Mouse (Mus musculus): Measurements from ENCODE around the gene Slc9a3r2.
"Not testable (repeated sequence)": the region's sequence is repeated elsewhere in the genome, so short reads cannot be mapped to it uniquely, and the experiment has no call there.

The Slc9a3r2 gene

DNA sequence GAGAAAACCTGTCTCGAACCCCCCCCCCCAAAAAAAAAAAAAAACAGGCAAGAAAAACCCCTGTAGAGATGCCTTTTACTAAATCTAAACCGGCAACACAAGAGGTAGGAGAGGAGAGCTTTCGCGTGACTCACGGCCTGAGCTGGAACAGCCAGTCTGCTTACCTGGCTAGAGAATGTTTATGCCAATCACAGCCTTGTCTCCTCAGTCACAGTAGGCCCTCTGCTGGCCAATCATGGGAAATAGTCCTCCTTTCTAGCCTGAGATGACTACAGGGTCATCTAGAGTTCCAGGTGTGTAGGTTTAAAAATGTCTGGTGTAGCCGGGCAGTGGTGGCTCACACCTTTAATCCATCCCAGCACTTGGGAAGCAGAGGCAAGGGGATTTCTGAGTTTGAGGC lies 17.3 kb upstream of the Slc9a3r2 start:
- peak; percentile 50 to 63 for DNase-seq (ENCODE audit: low read depth in 2 of 2, low spot score in 2 of 2)

DNA sequence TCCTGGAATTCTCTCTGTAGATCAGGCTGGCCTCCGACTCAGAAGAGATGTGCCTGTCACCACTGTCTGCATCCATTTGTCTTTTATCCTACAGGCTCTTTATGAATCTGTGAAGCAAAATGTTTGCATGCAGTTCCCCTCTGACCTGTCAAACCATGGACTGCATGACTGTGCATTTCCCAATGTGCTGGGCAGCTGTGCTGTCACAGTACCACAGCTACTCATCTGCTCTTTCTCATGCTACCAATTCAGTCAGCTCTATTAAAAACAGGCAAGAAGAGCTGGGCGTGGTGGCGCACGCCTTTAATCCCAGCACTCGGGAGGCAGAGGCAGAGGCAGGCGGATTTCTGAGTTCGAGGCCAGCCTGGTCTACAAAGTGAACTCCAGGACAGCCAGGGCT lies 16.9 kb upstream of the Slc9a3r2 start:
- not testable (repeated sequence) for DNase-seq (ENCODE audit: low read depth in 2 of 2, low spot score in 2 of 2)

DNA sequence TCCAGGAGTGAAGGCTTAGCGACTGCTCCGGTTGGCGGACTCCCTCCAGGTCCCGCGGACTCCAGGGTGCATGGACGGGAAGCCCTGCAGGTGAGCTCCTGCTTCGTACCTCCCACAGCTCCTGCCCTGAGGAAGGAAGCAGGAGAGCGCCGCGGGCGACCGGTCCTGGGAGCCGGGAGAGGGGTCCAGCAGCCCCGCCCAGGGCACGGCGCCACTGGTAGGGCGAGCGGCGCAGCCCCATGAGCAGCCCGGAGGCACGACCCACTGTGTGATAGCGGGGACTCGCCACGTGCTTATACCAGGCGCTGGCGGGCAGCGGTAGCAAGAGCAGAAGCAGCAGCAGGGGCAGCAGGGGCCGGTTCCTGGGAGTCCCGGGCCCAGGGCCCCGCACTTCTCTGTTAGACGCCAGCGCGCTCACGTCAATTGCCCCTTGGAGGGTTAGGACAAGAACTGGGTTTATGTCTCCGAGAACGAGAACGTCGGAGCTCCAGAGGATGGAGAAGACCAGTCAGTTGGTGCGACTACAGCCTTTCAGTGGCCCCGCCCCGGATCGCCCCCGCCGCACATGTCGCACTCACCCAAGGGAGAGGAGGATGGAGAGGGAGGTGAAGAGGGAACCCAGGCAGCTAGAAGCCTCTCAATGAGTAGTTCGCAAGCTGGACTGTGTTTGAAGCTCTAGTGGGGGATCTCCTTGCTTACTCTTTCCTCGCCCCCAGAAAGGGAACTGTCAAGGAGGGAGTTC lies 8.1 kb upstream of the Slc9a3r2 start, which contains the start of gene Npw:
Gene Npw, minus strand, starts transcription at position 441 of the 742 bp plus-strand sequence.
- DNase-seq (ENCODE audit: low read depth in 2 of 2, low spot score in 2 of 2), result no peak

DNA sequence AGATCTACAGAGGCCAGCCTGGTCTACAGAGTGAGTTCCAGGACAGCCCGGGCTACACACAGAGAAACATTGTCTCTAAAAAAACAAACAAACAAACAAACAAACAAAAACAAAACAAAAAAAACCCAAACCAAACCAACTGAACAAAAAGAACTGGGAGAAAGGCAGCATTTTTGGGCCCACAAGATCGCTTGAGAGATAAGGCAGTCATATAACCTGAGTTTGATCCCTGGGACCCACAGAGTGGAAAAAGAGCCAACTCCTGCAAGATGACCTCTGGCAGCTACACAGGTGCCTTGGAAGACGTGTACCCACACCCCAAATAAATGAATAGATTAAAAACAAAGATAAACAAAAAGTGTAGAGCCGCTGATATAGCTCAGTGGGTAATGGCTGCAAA lies 4.8 kb upstream of the Slc9a3r2 start:
- DNase-seq (ENCODE audit: low read depth in 2 of 2, low spot score in 2 of 2), result no peak

DNA sequence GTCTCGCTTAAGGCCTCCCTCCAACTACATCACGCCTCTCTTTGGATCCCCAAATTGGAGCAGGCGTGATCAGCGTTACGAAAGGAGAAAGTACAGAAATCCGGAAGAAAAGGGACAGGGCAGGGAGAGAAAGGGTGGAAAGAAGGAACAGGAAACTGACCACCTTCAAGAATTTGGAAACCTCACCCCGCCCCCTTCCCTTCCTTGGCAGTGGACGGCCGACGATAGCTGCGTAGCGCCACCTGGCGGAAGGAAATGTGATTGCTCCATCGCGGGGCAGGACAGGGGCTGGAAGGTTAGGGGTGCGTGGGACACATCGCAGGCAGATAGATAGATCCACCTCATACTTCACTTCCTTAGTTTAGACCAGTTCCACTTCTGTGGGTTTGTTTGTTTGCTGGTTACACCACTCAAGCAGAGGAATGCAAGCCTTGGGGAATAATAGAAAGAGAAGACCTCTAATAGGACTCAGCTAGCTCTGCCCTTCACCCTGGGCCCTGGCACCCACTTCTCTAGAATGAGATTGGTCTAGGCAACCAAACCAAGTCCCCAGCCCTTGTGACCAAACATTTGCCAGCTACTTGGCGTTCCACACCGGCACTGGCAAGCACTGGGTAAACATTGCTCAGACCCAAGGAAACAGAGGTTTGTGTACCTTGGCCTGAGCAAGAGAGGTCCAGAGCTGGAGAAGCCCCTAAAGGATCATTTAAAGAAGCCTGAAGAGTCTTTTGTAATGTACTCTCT lies 4.0 kb upstream of the Slc9a3r2 start:
- peak; percentile 49 to 67 for DNase-seq (ENCODE audit: low read depth in 2 of 2, low spot score in 2 of 2)

DNA sequence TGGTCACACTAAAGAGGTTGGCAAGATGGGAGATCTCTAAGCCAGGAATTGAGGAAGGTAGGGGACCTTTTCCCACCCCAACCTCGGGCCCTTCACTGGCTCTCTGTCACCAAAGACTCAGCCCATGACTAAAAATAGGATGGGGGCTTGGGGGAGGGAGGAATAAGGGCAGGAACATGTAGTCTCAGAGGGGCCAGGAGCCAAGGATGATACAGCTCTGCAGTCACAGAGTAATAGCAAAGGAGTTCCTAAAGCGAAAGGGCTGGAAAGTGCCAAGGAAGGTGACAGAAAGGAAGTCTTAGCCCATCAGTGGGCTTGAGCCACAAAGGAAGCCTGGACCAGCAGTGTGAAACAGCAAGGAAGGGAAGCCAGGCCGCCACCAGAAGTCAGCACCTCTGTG lies 1.7 kb upstream of the Slc9a3r2 start:
- no peak for DNase-seq (ENCODE audit: low read depth in 2 of 2, low spot score in 2 of 2)

DNA sequence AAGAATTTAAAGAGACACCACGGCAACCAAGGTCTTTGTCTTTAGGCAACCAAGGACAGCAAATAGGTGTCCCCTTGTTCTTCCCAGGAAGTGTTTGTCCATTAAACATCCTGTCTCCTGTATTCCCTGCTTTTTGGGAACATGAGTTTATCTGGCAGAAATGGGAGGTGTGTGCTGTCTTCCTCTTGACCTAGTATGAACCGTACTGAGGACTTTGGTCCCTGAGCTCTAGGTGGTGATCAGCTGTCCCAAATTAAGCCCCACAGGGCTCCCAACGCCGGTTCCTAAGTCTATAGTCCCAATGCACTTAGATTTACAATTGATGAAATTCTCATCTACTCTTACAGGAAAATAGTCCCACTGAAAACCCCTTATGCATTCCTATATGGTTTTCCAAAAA lies 639 bp upstream of the Slc9a3r2 start:
- no peak for DNase-seq (ENCODE audit: low read depth in 2 of 2, low spot score in 2 of 2)

DNA sequence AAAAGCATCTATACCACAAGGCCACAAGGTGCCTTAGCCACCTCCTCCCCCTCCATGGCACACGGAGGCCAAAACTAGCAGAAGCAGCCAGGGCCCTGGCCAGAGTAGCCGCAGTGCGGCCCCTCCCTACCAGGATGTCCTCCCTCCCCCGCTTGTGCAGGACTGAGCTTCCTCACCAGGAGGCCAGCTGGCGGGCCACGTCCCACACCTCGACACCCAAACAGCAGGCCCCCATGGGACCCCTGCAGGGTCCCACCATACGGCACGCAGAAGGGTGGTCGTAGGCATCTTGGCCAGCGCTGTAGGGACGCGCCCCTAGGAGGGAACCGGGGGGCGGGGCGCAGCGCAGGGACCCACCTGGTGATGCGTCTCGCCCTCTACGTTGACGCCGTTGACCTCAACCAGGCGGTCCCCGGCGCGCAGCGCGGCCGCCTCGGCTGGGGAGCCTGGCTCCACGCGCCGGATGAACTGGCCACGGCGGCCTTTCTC lies 502 bp downstream of the Slc9a3r2 start:
- DNase-seq (ENCODE audit: low read depth in 2 of 2, low spot score in 2 of 2), result no peak

DNA sequence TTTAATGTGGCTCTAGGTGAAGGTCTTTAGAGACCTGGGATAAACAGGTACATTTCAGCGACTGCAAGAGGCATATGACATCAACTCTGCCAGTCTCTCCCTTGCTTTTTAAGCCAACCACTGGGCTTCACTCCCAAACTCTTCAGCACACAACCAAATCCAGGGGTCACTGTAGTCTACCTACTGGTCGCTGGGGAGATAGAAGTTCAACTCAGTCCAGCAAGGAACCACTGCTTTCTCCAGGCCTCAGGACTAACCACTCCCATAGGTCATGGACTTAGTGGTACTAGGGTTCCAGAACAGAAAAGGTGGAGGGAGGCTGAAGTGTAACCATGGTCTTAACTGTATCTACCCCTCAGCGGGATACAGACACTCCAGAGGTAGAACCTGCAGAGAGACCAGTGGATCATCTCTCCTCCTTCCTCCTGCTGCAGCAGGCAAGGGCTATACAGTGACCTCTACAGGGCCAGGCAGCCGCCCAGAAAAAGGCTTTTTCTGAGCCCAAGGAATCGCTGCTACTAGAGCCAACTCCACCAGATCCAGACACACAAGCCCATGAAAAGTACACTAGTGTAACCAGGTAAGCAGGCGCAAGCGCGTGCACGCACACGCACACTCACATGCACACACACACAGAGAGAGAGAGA lies 1.3 kb downstream of the Slc9a3r2 start:
- DNase-seq (ENCODE audit: low read depth in 2 of 2, low spot score in 2 of 2), result no peak

DNA sequence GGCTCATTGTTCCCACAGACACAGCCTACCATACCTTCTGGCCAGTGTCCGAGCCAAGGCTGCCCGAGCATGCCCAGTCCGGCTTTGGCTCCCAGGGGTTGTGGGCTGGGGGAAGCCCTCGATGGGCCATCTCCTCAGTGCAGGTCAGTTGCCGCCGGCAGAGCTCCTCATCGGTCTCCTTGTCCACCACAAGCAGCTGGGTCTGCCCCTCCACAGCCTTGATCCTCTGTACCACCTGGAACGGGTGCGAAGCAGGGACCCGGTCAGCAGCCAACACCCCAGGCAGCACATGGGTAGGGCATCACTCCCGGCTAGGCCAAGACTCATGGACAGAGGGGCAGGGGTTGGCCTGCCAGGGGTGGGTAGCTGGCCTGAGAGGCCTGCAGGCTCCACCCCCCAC lies 2.6 kb downstream of the Slc9a3r2 start:
- DNase-seq (ENCODE audit: low read depth in 2 of 2, low spot score in 2 of 2), result no peak

DNA sequence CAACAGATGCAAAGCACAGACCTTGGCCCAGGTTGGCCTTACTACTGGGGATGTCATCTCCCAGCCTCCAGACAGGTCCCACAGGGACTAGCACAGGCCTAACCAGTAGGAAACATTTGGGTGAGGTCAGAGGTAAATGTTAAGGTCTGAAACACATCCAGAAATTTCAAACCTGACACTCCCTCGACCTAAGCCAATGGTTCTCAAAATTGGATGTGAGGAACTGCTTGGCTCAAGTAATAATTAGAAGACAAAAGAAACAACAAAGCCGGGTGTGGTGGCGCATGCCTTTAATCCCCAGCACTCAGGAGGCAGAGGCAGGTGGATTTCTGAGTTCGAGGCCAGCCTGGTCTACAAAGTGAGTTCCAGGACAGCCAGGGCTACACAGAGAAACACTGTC lies 3.7 kb downstream of the Slc9a3r2 start:
- no peak for DNase-seq (ENCODE audit: low read depth in 2 of 2, low spot score in 2 of 2)

DNA sequence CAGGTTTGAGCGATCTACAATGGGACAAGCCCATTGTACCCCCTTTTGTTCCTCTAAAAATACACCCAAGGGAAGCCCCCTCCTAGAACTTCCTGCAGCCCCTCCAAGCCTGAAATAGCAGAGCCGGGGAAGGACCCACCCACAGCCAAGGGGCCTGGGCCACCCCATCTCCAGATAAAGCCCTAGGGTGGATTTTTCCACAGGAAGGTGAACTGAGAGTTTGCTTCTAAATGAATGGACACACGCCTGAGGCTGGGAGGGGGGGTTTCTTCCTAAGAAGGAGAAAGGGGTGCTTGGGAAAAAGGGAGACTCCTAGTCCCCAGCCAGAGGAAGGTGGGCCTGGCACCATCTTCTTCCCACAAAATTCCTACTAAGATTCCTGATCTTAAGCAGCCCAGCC lies 4.2 kb downstream of the Slc9a3r2 start:
- no peak for DNase-seq (ENCODE audit: low read depth in 2 of 2, low spot score in 2 of 2)

DNA sequence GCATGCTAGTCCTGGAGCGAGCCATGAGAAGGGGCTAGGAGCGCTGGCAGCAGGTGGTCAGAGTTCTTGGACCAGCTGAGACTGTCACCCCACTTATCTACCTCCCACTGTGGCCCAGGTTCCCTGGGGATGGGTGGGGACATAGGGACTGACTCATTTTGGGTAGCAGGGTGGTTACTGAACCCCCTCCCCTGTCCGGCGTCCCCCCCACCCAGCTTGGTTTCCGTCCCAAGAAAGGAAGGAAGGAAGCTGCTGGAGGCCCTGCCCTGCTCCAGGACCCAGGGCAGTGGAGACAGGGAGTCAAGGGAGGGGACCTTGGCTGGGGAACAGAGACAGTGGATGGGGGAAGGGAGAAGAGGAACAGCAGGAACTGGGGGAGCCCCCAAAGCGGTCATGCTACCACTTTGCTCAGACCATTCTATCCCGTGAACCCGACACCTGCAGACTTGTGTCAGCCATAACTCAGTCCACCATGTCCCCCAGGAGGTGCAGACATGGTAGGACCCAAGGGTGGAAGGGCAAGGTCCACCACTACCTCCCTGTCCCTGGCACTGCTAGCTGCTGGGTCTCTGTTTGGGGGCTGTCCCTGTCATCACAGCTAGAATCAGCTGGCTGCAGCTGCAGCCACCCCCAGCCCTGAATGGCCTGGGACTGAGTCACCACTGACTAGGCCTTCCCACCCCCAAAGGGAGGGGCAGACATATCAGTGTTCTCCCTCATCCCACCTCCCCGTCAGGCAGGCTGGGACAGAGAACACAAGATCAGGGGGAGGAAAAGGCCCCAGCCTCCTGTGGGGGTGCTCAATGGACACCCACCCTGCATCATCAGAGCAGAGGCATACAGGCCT lies 5.0 kb downstream of the Slc9a3r2 start:
- no peak for DNase-seq (ENCODE audit: low read depth in 2 of 2, low spot score in 2 of 2)

DNA sequence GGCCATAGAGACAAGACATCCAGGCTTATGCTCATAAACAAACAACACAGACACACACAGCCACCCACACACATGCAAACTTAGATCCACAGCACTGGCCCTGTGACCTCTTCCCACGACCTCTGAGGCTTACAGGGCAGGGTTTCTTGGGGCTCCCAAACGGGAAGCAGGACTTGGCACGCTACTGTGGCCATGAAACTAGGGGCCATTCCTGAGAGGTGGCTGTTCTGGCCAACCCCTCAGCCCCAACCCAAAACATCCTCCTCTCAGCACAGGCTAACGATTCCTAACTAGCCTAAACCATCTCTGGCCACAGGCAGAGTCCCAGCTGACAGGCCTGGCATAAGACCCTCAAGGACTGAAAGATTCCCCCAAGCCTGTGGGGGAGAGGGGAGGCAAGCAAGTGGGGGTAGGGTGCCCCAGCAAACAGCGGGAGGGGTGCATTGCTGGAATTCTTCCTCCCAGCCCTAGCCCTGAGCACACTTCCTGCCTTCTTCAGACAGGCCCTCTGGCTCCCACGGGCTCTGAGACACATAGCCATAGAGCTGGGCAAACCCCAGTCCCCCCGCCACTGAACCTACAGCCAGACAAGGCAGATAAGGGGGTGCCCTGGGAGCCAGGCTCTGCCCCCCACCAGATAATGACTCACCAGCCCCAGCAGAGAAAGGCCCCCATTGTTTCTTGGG lies 6.0 kb downstream of the Slc9a3r2 start:
- DNase-seq (ENCODE audit: low read depth in 2 of 2, low spot score in 2 of 2), result no peak

DNA sequence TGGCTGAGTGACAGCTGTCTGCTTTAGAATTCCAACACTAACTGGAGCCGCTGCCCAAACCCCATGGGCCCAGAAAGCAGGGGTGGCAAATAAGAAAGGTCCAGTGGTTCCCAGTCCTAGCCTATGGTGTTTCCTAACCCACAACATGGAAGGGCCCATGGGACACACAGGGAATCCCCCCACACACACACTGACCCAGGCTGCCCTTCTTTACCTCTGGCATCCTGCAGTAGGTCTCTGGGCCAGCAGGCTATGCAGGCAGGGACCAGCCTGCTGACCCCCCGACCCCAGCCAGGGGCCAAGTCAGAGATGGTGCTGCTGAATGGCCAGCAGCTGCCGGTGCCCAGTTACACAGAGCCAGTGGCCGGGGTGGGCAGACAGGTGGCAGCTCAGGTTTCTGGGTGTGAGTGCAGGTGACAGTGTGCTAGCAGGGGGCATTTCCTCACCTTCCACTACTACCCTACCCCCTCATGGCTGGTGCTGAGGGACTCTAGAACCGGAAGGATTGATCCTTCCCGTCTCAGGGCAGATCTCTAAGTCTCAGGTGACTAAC lies 7.3 kb downstream of the Slc9a3r2 start:
- DNase-seq (ENCODE audit: low read depth in 2 of 2, low spot score in 2 of 2), result no peak

DNA sequence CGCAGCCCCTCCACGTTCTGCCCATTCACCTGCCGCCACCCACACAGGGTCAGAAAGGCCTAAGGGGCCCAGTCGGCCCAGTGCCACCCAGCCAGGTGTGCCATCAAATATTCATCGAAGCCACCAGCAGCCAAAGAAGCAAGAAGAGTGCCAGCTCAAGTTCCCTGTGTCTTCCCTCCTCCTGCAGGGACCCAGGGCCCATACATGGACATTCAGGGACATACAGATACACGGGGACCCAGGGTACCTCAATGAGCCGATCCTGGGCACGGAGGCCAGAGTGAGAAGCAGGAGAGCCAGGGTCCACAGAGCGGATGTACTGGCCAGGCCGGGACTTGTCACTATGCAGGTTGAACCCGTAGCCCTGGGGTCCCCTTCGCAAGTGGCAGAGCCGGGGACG lies 8.2 kb downstream of the Slc9a3r2 start:
- no peak for DNase-seq (ENCODE audit: low read depth in 2 of 2, low spot score in 2 of 2)

DNA sequence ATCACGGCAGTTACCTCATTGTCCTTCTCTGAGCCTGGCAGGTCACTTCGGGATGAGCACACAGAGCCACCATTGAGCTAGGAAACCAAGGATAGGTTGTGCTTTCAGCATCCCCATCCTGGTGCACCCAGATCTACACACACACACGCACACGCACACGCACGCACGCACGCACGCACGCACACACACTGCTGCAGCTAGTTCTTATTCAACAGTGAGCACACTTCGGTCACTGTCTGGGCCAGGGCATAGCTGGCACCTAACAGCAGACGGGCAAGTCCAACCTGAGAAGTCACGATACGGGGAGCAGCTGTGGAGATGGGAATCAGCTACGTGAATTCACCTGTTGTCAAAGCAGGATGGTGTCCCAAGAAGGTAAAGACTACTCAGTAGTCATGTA lies 9.5 kb downstream of the Slc9a3r2 start:
- DNase-seq (ENCODE audit: low read depth in 2 of 2, low spot score in 2 of 2), result no peak

DNA sequence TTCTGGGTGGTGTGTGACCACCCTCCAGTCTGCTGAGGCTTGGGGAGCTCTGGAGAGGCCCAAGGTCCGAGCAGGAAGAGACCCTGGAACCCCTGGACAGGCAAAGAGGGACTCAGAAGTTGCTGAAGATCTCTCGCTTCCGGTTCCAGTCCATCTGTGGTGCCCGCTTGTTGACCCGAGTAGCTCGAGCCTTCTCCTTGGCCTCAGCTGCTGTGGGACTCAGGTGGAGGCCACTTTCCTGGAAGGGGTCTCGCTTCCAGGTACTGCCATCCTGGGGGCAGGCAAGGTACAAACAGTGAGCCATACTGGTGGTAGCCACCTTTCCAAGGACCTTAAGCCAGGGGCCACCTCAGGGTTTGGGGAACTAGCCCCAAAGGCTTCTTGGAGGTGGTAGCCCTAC lies 10.0 kb downstream of the Slc9a3r2 start:
- no peak for DNase-seq (ENCODE audit: low read depth in 2 of 2, low spot score in 2 of 2)

DNA sequence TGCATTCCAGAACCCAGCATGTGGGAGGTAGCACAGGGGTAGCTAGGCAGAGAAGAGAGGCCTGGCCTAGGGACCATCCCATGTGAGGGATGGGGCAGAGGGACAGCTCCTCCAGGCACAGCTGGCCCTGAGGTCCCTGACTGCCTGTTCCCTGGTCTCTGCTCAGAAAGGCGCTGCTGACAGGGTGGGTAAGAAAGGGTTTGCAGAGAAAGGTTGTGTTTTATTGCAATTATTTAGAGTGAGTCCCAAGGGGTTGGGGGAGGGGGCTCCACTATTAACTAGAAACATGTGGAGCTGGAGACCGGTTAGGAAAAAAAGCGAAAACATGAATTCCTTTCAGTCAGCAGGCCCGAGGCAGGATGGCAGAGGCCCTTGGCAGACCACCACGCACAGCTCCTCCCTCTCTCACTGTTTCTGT lies 10.5 kb downstream of the Slc9a3r2 start:
- no peak for DNase-seq (ENCODE audit: low read depth in 2 of 2, low spot score in 2 of 2)

DNA sequence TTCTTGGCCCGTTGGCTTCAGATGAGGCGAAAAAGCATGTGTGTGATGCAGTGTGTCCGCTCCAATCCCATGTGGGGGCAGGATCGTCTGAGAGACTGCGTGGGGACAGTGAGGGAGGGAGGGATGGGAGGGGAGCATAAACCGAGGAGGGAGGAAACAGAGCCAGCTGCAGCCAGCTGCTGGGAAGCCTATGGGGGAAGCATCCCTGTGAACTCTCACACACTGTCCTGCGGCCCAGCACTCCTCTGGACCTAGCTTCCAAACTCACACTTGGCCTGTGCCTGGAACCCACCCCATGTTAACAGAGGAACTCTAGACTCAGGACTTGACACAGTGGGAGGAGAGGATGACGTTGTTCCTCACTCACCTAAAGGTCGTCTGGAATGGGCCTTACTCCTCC lies 11.3 kb downstream of the Slc9a3r2 start:
- no peak for DNase-seq (ENCODE audit: low read depth in 2 of 2, low spot score in 2 of 2)
